Mouse (Mus musculus) frontal cortex, postnatal 14 days (tissue): ENCODE measurements at regions not wholly inside any gene's neighbourhood (a gene's known extent, or its start where the extent isn't known, plus 50 kb on each side); places are given as distances from the start of the nearest gene placed in this dataset.
"Not testable (repeated sequence)": the region's sequence is repeated elsewhere in the genome, so short reads cannot be mapped to it uniquely, and the experiment has no call there.

ENCODE experiments used
- DNase-seq, 2 experiments: peaks; one replicate each; pipeline ENCODE4 v3.0.0; 2022; ENCODE audit warnings: low spot score in 2 of 2

GRCm38 (mm10) chr17:15247546-15248416, 128.9 kb downstream of the Dll1 start:
- no peak for DNase-seq

- DNase-seq: no peak
Observed at GRCm38 (mm10) chr17:15242976-15243635, 133.6 kb downstream of the Dll1 start.

- no peak for DNase-seq
Observed at GRCm38 (mm10) chr17:15242356-15242755, 134.3 kb downstream of the Dll1 start.

DNA sequence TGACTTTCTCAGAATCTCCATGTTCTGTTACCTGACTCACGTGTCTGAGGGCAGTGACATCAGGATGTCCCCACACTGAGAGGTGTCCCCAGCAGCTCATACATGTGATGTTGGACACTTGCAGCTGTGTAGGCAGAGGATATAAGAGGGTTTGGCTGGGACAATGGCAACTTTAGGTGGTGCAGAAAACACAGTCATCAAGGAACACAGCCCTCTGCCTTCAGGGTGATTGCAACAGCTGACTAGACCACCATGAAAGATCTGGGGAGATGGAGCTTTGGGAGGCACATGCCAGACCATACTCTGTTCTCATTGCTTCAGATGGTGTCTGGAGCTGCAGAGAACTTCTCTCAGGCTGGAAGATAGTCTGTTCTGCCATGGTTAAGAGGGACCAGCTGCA, 135.2 kb downstream of the Dll1 start:
- no peak for DNase-seq

DNA sequence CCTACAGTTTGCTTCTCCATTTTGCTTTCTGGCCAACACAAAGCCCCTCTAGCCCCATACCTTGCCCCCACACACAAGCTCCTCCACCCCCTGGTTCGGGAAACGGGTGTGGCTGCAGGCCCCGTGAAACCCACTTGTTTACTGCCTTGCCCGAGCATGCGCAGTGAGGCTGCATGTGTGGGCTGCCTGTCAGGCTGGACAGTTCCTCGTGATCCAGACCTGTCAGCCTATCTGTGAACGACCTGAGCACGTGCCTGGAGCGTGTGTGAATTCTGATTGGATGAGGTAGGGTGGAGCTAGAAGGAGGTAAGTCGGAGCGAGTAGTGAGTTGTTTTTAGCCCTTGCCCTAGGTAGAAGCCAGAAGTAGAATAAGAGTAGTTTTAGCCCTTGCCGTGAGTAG, 136.0 kb downstream of the Dll1 start:
- DNase-seq: not testable (repeated sequence)

DNA sequence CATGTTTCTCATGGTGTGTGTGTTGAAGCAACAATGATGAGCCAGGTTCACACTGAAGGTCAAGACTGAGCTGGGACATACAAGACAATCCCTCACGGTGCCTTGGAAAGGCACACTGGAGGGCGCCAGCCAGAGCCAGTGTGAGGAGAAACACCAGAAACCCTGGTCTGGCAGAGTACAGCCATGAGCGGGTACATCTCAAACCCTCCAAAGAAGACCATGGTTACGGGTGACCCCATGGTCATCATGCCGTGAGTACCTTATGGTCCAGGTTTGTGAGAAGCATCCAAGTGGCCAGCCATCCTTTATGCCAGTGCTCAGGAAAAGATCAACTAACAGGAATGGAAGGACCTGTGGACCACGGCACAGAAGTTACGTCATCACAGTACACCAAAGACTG, 136.7 kb downstream of the Dll1 start:
- DNase-seq: no peak

DNA sequence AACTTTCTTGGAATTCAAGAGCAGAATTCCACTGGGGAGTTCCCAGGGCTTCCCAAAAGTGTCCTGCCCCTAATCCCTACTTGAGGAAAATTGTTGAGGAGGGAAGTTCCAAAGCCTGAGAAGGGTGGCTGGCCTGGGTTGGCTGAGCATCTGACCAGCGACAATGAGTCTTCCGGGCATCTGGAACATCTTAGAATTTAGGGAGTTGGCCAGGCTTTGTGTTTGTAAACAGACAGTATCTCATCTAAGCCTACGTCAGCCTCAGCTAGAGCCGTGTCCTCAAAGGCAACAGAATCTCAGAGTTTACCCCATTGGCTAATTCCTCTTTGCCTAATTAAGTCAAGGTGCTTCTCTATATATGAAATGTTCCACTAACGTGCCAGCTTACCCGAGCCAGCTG, 141.6 kb downstream of the Dll1 start:
- no peak for DNase-seq

- DNase-seq: no peak
Observed at GRCm38 (mm10) chr17:15231175-15231574, 145.5 kb downstream of the Dll1 start.

DNA sequence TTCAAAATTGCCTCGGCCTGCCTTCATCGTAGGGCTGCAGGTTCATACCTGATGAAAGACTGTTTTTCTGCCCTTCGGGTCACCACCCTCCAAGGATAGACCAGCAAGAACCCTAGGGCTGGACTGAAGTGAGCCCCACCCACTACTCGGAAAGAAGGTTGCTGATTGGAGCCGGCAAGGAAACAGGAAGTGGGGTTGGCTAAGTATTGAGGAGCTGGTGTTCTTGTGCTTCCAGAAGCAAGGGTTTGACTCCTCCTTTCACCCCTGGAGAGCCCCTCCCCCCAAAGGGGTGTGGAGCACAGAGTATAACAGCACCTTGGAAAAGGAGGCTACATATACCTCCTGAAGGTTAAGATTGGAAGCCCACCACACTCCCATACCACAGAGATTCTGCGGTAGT, 147.5 kb downstream of the Dll1 start:
- DNase-seq: no peak

DNA sequence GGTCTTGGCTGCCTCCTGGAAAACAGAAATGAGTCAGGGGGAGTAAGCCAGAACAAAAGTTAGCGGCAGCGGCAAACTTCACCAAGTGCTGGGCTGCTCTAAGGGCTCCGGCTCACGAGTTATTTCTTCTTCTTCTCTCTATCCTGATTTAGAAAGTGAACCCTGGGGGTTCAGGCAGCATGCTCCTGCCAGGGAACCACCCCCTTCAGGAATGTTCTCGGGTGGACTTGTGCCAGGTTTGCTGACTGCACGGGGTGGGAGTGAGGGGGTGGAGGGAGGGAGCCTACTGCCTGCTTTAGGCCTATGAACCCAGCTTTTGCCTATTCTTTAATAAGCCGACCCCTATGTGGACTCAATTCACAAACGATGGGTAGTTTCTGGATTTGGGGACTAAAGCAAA, 148.6 kb downstream of the Dll1 start:
- DNase-seq: no peak

DNA sequence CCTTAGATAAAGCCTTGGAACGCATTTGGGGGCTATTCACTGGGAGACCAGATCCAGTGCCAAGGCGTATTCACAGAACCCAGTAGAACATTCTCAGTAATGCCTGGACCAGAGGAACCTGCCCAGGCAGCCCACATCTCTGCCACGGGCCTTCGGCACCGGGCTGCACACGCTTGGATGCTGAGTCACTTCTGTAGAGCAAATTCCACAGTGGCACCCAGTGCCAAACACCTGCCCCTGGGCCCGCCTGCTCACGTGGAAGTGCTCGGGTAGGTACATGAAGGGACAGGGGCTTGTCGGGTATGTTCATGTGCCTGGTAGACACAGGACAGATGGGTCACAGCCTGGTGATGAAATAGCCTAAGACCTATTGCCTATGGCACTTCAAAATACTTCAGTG, 152.8 kb downstream of the Dll1 start:
- DNase-seq: no peak

- DNase-seq: no peak
Observed at GRCm38 (mm10) chr17:15222923-15223322, 153.7 kb downstream of the Dll1 start.

DNA sequence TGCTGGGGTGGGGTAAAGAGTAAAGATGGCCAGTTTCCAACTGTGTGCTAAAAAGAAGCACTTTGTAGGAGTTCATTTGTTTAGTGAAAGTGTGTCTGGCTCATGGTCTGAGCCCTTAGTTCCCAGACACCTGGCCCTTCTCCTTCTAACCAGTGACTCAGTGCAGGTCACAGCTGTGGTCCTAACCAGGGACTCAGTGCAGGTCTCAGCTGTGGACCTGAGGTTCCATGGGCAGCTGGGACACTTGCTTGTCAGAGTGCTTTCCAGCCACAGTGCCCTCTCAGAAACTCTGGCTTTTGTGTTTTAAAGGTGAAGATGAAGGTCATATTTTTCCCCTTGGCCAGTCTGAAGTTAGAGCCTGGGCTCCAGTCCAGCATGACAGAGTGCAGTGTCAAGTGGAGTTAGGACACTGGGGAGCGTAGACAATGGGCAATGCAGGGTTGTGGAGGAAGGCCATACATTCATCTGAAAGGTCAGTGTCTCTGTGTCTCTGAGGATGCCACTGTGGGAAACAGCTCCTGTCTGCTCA, 162.5 kb downstream of the Dll1 start:
- no peak for DNase-seq

DNA sequence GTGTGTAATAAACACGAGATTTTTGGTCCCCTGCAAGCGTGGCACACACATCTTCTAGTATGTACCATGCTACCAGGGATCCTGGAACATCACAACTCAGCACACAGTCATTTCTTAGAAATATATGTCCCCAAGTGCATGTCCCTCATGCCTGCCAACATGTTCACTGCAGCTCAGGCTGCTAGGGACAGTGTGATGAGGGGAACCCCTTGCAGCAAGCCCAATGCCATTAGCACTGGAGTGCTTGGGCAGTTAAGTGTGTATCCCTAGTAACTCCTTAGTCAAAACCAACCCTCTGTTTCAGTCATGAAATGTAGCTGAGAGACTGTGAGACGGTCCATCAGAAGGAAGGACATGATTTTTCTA, 167.5 kb upstream of the Gm3448 start:
- no peak for DNase-seq

DNA sequence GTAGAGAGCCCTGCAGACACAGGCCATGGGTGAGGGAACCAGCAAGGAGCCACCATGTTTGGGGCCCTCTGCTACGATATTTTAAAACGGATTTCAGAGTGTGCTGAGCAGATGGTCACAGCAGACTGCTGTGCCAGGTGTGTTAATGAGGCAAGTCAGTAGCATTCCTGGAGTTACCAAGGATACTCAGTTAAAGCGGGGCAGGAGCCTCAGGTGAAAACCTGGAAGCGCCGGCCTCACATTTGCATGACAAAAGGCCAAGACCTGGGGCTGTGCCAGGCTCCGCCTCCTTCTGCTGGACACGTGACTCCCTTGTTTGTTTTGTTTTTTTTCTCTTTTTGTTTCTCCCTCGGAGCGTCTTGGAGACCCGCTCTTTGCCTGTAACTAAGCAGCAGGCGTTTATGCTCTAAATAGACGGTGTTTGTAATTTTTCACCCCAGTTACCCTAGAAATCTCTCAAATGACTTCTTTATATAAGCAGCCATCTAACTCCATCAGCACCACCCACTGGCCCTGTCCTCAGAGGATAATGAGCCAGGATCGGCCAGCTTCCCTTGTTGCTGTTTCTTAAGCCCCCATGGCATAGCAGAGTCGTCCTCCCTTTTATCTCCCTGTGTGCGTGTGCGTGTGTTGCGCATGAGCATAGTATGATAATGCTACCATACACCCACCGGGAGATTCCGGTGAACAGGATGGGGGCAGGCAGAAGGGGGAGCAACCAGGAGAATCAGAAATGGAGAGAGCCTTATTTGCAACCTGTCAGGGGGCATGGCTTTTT, 166.9 kb upstream of the Gm3448 start:
- DNase-seq: peak; percentile 56 to 58

- DNase-seq: no peak
Observed at GRCm38 (mm10) chr17:15207182-15208029, 166.1 kb upstream of the Gm3448 start.

- DNase-seq: no peak
Observed at GRCm38 (mm10) chr17:15205799-15206198, 164.5 kb upstream of the Gm3448 start.

DNA sequence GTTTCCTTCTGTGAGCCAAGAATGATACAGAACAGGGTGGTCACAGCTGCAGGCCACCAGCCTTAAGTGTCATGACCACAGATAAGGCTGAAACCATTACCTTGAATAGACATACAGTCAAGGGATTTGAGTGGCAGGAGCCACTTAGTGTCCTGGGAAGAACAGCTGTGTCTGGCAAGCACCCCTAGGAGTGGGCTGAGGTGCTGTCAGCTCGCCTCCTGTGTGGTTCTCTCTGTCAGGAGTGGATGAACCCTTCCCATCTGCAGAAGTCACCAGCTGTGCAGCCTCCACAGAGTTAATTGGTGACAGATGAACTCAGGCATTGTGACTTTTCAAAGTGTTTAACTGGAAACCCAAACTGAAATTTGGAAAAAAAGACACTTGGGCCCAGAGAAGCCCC, 163.2 kb upstream of the Gm3448 start:
- DNase-seq: no peak

DNA sequence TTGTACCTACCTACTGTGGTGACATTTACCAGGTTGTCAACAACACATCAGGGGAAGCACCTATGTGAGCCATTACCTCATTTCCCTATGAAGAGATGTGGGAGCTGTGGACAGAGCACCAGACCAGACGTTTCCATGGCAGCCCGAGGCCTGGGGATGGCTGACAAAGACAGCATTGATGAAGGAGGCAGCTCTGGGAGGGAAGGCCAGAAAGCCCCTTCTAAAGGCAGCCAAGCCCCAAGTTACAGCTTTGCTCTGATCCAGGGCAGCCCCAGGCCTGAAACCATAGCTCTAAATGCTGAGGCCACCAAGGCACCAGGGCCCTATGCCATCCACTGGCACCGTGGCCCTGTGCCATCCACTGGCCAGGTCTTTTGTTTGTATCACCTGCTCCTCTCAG, 157.9 kb upstream of the Gm3448 start:
- DNase-seq: no peak

DNA sequence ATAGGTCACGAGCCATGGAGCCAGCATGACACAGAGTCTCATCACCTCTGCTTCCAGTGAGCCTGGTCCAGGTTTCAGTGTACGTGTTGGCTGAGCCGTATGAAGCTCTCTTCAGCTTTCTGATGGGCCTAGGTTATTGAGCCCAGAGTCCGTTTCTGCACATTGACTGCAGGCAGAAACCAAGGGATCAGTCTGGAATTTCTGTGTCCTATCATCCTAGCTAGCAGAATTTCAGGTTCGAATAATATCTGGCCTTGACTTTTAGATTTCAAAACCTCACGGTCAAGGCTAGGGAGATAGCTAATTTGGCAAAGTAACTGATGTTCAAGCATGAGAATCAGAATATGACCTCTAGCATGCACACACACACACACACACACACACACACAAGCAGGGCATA, 156.0 kb upstream of the Gm3448 start:
- DNase-seq: no peak

GRCm38 (mm10) chr17:15195819-15196218, 154.5 kb upstream of the Gm3448 start:
- DNase-seq: no peak
